Mouse (Mus musculus) forebrain, embryonic 10.5 days (tissue): ENCODE measurements around the gene Sphk1. TPM values are rescaled to one million over a fixed set of nuclear protein-coding genes. Genes with fewer than 3 reads are reported as not detected.
A peak's percentile ranks its signal among the peaks of the same experiment; 100 is the strongest.

ENCODE experiments used
- DNase-seq: peaks from one replicate; pipeline ENCODE4 v3.0.0-alpha.2; 2017; ENCODE audit warnings: low spot score; ENCODE audit errors: extremely low spot score
- H3K27ac ChIP-seq: fragments of 300-500 bp; sonication (generic); 2 replicates; pipeline ENCODE4 v1.5.1; 2016; ENCODE audit warnings: mild to moderate bottlenecking
- H3K27me3 ChIP-seq: fragments of 300-500 bp; sonication (generic); 2 replicates; pipeline ENCODE4 v1.6.1; 2016; ENCODE audit warnings: mild to moderate bottlenecking; ENCODE audit not compliant: poor library complexity, severe bottlenecking
- H3K36me3 ChIP-seq: fragments of 300-500 bp; sonication (generic); replicated peaks from 2 replicates; pipeline ENCODE4 v1.6.1; 2016; ENCODE audit warnings: mild to moderate bottlenecking, moderate library complexity
- H3K4me1 ChIP-seq: fragments of 300-500 bp; sonication (generic); 2 replicates; pipeline ENCODE4 v1.6.1; 2016
- H3K4me3 ChIP-seq: fragments of 300-500 bp; sonication (generic); 2 replicates; pipeline ENCODE4 v1.5.1; 2016; ENCODE audit warnings: mild to moderate bottlenecking, moderate library complexity
- H3K9me3 ChIP-seq: fragments of 300-500 bp; sonication (generic); 2 replicates; pipeline ENCODE4 v1.6.1; 2016; ENCODE audit warnings: mild to moderate bottlenecking, moderate library complexity
- WGBS: fragments of 180-500 bp; shearing (Covaris S2); methylation state at CpG from one replicate; pipeline ENCODE4 v1.1.7; 2016; 5-methylcytosine and 5-hydroxymethylcytosine counted together
- polyA plus RNA-seq: library from polyadenylated mRNA; unstranded; fragments of >200 nt; fragmentation: Nextera tagmentation; extraction: Ambion mirVana; gene quantifications from 2 replicates; pipeline ENCODE4 v1.2.1, GENCODE M21; 2016

Gene Sphk1
- polyA plus RNA-seq, 1 experiment from 2014 or later: 4.0 TPM

GRCm38 (mm10) chr11:116533341-116534153 lies 2.8 kb downstream of the Sphk1 start:
- Histone ChIP-seq H3K4me1 (peaks cover 49% of the 10 kb centered on the region), H3K4me3 (peak overlapping the region; percentile 52), H3K27me3 (peaks cover 78% of the 10 kb centered on the region), H3K27ac (peak overlapping the region; percentile 12; the same call in 1 of the 2 replicates), H3K36me3 (peaks cover 26% of the 10 kb centered on the region), H3K9me3 (no peaks in the 10 kb centered on the region)
- DNase-seq: peak; percentile 44
- 1% methylated on average over 63 of the region's 63 CpGs for whole genome bisulfite sequencing

GRCm38 (mm10) chr11:116534154-116534865 lies 3.6 kb downstream of the Sphk1 start:
- Histone ChIP-seq H3K4me1 (peaks cover 57% of the 10 kb centered on the region), H3K9me3 (no peaks in the 10 kb centered on the region), H3K4me3 (peak overlapping the region; percentile 52), H3K36me3 (peaks cover 33% of the 10 kb centered on the region), H3K27ac (peak overlapping the region; percentile 12; the same call in 1 of the 2 replicates), H3K27me3 (peaks cover 70% of the 10 kb centered on the region)
- peak; percentile 73 for DNase-seq
- WGBS: 22% methylated on average over 20 of the region's 20 CpGs

GRCm38 (mm10) chr11:116536685-116537084 lies 6.0 kb downstream of the Sphk1 start:
- peaks cover 40% of the 10 kb centered on the region for H3K4me1 ChIP-seq
- WGBS: 91% methylated on average over 7 of the region's 7 CpGs
- no peak for DNase-seq
- H3K9me3 ChIP-seq: no peaks in the 10 kb centered on the region
- peaks cover 47% of the 10 kb centered on the region for H3K27me3 ChIP-seq
- H3K27ac ChIP-seq: no peak overlapping the region
- no peak overlapping the region for H3K4me3 ChIP-seq
- peaks cover 57% of the 10 kb centered on the region for H3K36me3 ChIP-seq

- whole genome bisulfite sequencing: 80% methylated on average over 5 of the region's 5 CpGs
- peaks cover 64% of the 10 kb centered on the region for H3K36me3 ChIP-seq
Observed at GRCm38 (mm10) chr11:116537388-116537787, 6.7 kb downstream of the Sphk1 start.

GRCm38 (mm10) chr11:116538142-116538735 lies 7.5 kb downstream of the Sphk1 start:
- DNase-seq: no peak
- H3K9me3 ChIP-seq: no peaks in the 10 kb centered on the region
- H3K4me3 ChIP-seq: no peak overlapping the region
- no peak overlapping the region for H3K27ac ChIP-seq
- 85% methylated on average over 12 of the region's 12 CpGs for WGBS
- H3K36me3 ChIP-seq: peaks cover 73% of the 10 kb centered on the region
- H3K27me3 ChIP-seq: peaks cover 32% of the 10 kb centered on the region
- H3K4me1 ChIP-seq: peaks cover 25% of the 10 kb centered on the region

More at GRCm38 (mm10) chr11:116537388-116537787, 6.7 kb downstream of the Sphk1 start:
- Histone ChIP-seq H3K4me3 (no peak overlapping the region), H3K27ac (no peak overlapping the region), H3K4me1 (peaks cover 33% of the 10 kb centered on the region), H3K27me3 (peaks cover 40% of the 10 kb centered on the region), H3K9me3 (no peaks in the 10 kb centered on the region)
- DNase-seq: no peak

GRCm38 (mm10) chr11:116541183-116541582 lies 10.5 kb downstream of the Sphk1 start:
- H3K4me3 ChIP-seq: no peak overlapping the region
- no peak for DNase-seq
- 97% methylated on average over 11 of the region's 11 CpGs for WGBS
- peaks cover 2% of the 10 kb centered on the region for H3K27me3 ChIP-seq
- H3K27ac ChIP-seq: no peak overlapping the region
- H3K9me3 ChIP-seq: no peaks in the 10 kb centered on the region
- peaks cover 97% of the 10 kb centered on the region for H3K36me3 ChIP-seq
- peaks cover 14% of the 10 kb centered on the region for H3K4me1 ChIP-seq

GRCm38 (mm10) chr11:116543110-116543509 lies 12.4 kb downstream of the Sphk1 start:
- Histone ChIP-seq H3K27me3 (no peaks in the 10 kb centered on the region), H3K36me3 (peaks cover 100% of the 10 kb centered on the region), H3K4me3 (no peak overlapping the region), H3K4me1 (peaks cover 14% of the 10 kb centered on the region), H3K27ac (no peak overlapping the region), H3K9me3 (no peaks in the 10 kb centered on the region)
- 88% methylated on average over 4 of the region's 4 CpGs for WGBS
- no peak for DNase-seq

- peaks cover 69% of the 10 kb centered on the region for H3K36me3 ChIP-seq
Observed at GRCm38 (mm10) chr11:116547296-116548060, 16.8 kb downstream of the Sphk1 start.

GRCm38 (mm10) chr11:116548780-116549179 lies 18.1 kb downstream of the Sphk1 start:
- Histone ChIP-seq H3K4me3 (no peak overlapping the region), H3K27ac (no peak overlapping the region), H3K4me1 (peaks cover 26% of the 10 kb centered on the region), H3K9me3 (no peaks in the 10 kb centered on the region), H3K36me3 (peaks cover 69% of the 10 kb centered on the region), H3K27me3 (no peaks in the 10 kb centered on the region)
- no peak for DNase-seq
- WGBS: 94% methylated on average over 9 of the region's 9 CpGs

More at GRCm38 (mm10) chr11:116547296-116548060, 16.8 kb downstream of the Sphk1 start:
- no peaks in the 10 kb centered on the region for H3K9me3 ChIP-seq
- peaks cover 26% of the 10 kb centered on the region for H3K4me1 ChIP-seq
- no peaks in the 10 kb centered on the region for H3K27me3 ChIP-seq
- WGBS: 92% methylated on average over 17 of the region's 17 CpGs
- H3K27ac ChIP-seq: no peak overlapping the region
- H3K4me3 ChIP-seq: no peak overlapping the region
- DNase-seq: no peak

- DNase-seq: no peak
- H3K27ac ChIP-seq: no peak overlapping the region
- H3K36me3 ChIP-seq: peaks cover 63% of the 10 kb centered on the region
- H3K27me3 ChIP-seq: no peaks in the 10 kb centered on the region
- H3K4me3 ChIP-seq: no peak overlapping the region
- peaks cover 30% of the 10 kb centered on the region for H3K4me1 ChIP-seq
- WGBS: 91% methylated on average over 11 of the region's 11 CpGs
- H3K9me3 ChIP-seq: no peaks in the 10 kb centered on the region
Observed at GRCm38 (mm10) chr11:116549273-116550038, 18.7 kb downstream of the Sphk1 start.

GRCm38 (mm10) chr11:116550748-116551147 lies 20.0 kb downstream of the Sphk1 start:
- H3K27ac ChIP-seq: peak overlapping the region; percentile 62; the same call in 1 of the 2 replicates
- no peak for DNase-seq
- H3K27me3 ChIP-seq: no peaks in the 10 kb centered on the region
- H3K9me3 ChIP-seq: no peaks in the 10 kb centered on the region
- peaks cover 42% of the 10 kb centered on the region for H3K4me1 ChIP-seq
- H3K4me3 ChIP-seq: no peak overlapping the region
- 86% methylated on average over 7 of the region's 7 CpGs for WGBS
- peaks cover 50% of the 10 kb centered on the region for H3K36me3 ChIP-seq
